Mouse (Mus musculus) neural tube, embryonic 14.5 days (tissue): ENCODE data around the gene Rab33b. TPM values are rescaled to one million over a fixed set of nuclear protein-coding genes. Genes with fewer than 3 reads are reported as not detected.

Source experiments
- ATAC-seq: fragments of 200-750 bp; cut with Nextera tagmentation; 2 replicates; pipeline ENCODE4 v1.8.0; 2017; ENCODE audit warnings: low read depth, mild to moderate bottlenecking, moderate TSS enrichment, moderate library complexity
- H3K27ac ChIP-seq: fragments of 300-500 bp; sonication (generic); 2 replicates; pipeline ENCODE4 v1.5.1; 2014; ENCODE audit warnings: low read depth, mild to moderate bottlenecking, control low read depth, low read length, moderate library complexity, mixed read lengths
- H3K27me3 ChIP-seq: fragments of 300-500 bp; sonication (generic); 2 replicates; pipeline ENCODE4 v1.6.1; 2014; ENCODE audit warnings: low read length; ENCODE audit not compliant: control insufficient read depth, insufficient read depth
- H3K36me3 ChIP-seq: fragments of 300-500 bp; sonication (generic); 2 replicates; pipeline ENCODE4 v1.6.1; 2014; ENCODE audit warnings: low read length, mixed read lengths; ENCODE audit not compliant: control insufficient read depth, insufficient read depth
- H3K4me1 ChIP-seq: fragments of 300-500 bp; sonication (generic); 2 replicates; pipeline ENCODE4 v1.6.1; 2014; ENCODE audit warnings: low read length; ENCODE audit not compliant: control insufficient read depth, insufficient read depth
- H3K4me2 ChIP-seq: fragments of 300-500 bp; sonication (generic); 2 replicates; pipeline ENCODE4 v1.6.1; 2014; ENCODE audit warnings: mild to moderate bottlenecking, low read depth, low read length, control low read depth
- H3K4me3 ChIP-seq: fragments of 300-500 bp; sonication (generic); 2 replicates; pipeline ENCODE4 v1.5.1; 2014; ENCODE audit warnings: low read depth, low read length, control low read depth, mixed read lengths
- H3K9ac ChIP-seq: fragments of 300-500 bp; sonication (generic); replicated peaks from 2 replicates; pipeline ENCODE4 v1.6.1; 2014; ENCODE audit warnings: low read depth, mild to moderate bottlenecking, control low read depth, low read length, mixed read lengths
- H3K9me3 ChIP-seq: fragments of 300-500 bp; sonication (generic); 2 replicates; pipeline ENCODE4 v1.6.1; 2016; ENCODE audit warnings: low read length; ENCODE audit not compliant: control insufficient read depth
- WGBS: fragments of 180-500 bp; shearing (Covaris S2); extraction: QIAGEN DNeasy Blood & Tissue Kit; methylation state at CpG from one replicate; pipeline ENCODE4 v1.1.7; 2014; 5-methylcytosine and 5-hydroxymethylcytosine counted together
- polyA plus RNA-seq: library from polyadenylated mRNA; unstranded; fragments of >200 nt; fragmentation: Nextera tagmentation; extraction: Ambion mirVana; gene quantifications from 2 replicates; pipeline ENCODE4 v1.2.1, GENCODE M21; 2014

Gene Rab33b
- polyA plus RNA-seq, 1 experiment from 2014 or later: 24.5 TPM

- Histone ChIP-seq H3K4me2 (peak overlapping the region; percentile 64), H3K9me3 (no peaks in the 10 kb centered on the region), H3K4me1 (peaks cover 18% of the 10 kb centered on the region; the same call in 1 of the 2 replicates), H3K9ac (peak overlapping the region; percentile 81), H3K4me3 (peak overlapping the region; percentile 76), H3K27ac (peak overlapping the region; percentile 91), H3K27me3 (no peaks in the 10 kb centered on the region), H3K36me3 (no peaks in the 10 kb centered on the region)
- WGBS: under 1% methylated on average over 33 of the region's 33 CpGs
- peak; percentile 50; the same call in 1 of the 2 replicates for ATAC-seq
Observed at GRCm38 (mm10) chr3:51484370-51484769, 650 bp downstream of the Rab33b start.

- 77% methylated on average over 4 of the region's 4 CpGs for WGBS
- Histone ChIP-seq H3K4me2 (peak overlapping the region; percentile 64), H3K4me3 (peak overlapping the region; percentile 76; the same call in 1 of the 2 replicates)
Observed at GRCm38 (mm10) chr3:51485347-51485746, 1.6 kb downstream of the Rab33b start.

GRCm38 (mm10) chr3:51486491-51487195, 2.9 kb downstream of the Rab33b start:
- Histone ChIP-seq H3K27me3 (no peaks in the 10 kb centered on the region), H3K4me2 (no peak overlapping the region), H3K4me3 (no peak overlapping the region), H3K9ac (no peak overlapping the region), H3K9me3 (no peaks in the 10 kb centered on the region), H3K27ac (no peak overlapping the region), H3K36me3 (no peaks in the 10 kb centered on the region), H3K4me1 (peaks cover 18% of the 10 kb centered on the region; the same call in 1 of the 2 replicates)
- ATAC-seq: no peak
- 91% methylated on average over 4 of the region's 4 CpGs for WGBS

More at GRCm38 (mm10) chr3:51485347-51485746, 1.6 kb downstream of the Rab33b start:
- Histone ChIP-seq H3K27ac (no peak overlapping the region), H3K27me3 (no peaks in the 10 kb centered on the region), H3K36me3 (no peaks in the 10 kb centered on the region), H3K9ac (no peak overlapping the region), H3K4me1 (peaks cover 18% of the 10 kb centered on the region; the same call in 1 of the 2 replicates), H3K9me3 (no peaks in the 10 kb centered on the region)
- no peak for ATAC-seq

- WGBS: 73% methylated on average over 7 of the region's 7 CpGs
- Histone ChIP-seq H3K9ac (no peak overlapping the region), H3K27ac (no peak overlapping the region), H3K4me3 (no peak overlapping the region), H3K9me3 (no peaks in the 10 kb centered on the region), H3K27me3 (no peaks in the 10 kb centered on the region), H3K36me3 (peaks cover 14% of the 10 kb centered on the region; the same call in 1 of the 2 replicates), H3K4me1 (peaks cover 8% of the 10 kb centered on the region; the same call in 1 of the 2 replicates), H3K4me2 (no peak overlapping the region)
- peak; percentile 15; the same call in 1 of the 2 replicates for ATAC-seq
Observed at GRCm38 (mm10) chr3:51490088-51490753, 6.5 kb downstream of the Rab33b start.

- ATAC-seq: no peak
- Histone ChIP-seq H3K9ac (no peak overlapping the region), H3K36me3 (peaks cover 14% of the 10 kb centered on the region; the same call in 1 of the 2 replicates), H3K9me3 (no peaks in the 10 kb centered on the region), H3K4me3 (no peak overlapping the region), H3K27ac (no peak overlapping the region), H3K4me1 (no peaks in the 10 kb centered on the region), H3K4me2 (no peak overlapping the region), H3K27me3 (no peaks in the 10 kb centered on the region)
- 92% methylated on average over 13 of the region's 13 CpGs for WGBS
Observed at GRCm38 (mm10) chr3:51493272-51493838, 9.6 kb downstream of the Rab33b start.

- no peaks in the 10 kb centered on the region for H3K9me3 ChIP-seq
- no peak overlapping the region for H3K4me2 ChIP-seq
- H3K4me3 ChIP-seq: no peak overlapping the region
- no peak overlapping the region for H3K27ac ChIP-seq
- no peak for ATAC-seq
- H3K36me3 ChIP-seq: peaks cover 14% of the 10 kb centered on the region; the same call in 1 of the 2 replicates
- 91% methylated on average over 2 of the region's 2 CpGs for WGBS
- no peaks in the 10 kb centered on the region for H3K27me3 ChIP-seq
- no peaks in the 10 kb centered on the region for H3K4me1 ChIP-seq
- no peak overlapping the region for H3K9ac ChIP-seq
Observed at GRCm38 (mm10) chr3:51494466-51494865, 10.7 kb downstream of the Rab33b start.

- H3K9ac ChIP-seq: no peak overlapping the region
- no peak overlapping the region for H3K4me3 ChIP-seq
- no peaks in the 10 kb centered on the region for H3K4me1 ChIP-seq
- 92% methylated on average over 9 of the region's 9 CpGs for WGBS
- H3K27me3 ChIP-seq: no peaks in the 10 kb centered on the region
- no peak for ATAC-seq
- no peaks in the 10 kb centered on the region for H3K9me3 ChIP-seq
- peaks cover 14% of the 10 kb centered on the region; the same call in 1 of the 2 replicates for H3K36me3 ChIP-seq
- no peak overlapping the region for H3K4me2 ChIP-seq
- no peak overlapping the region for H3K27ac ChIP-seq
Observed at GRCm38 (mm10) chr3:51495646-51496045, 11.9 kb downstream of the Rab33b start.

- Histone ChIP-seq H3K4me2 (no peak overlapping the region), H3K4me3 (no peak overlapping the region), H3K36me3 (peaks cover 14% of the 10 kb centered on the region; the same call in 1 of the 2 replicates), H3K27ac (no peak overlapping the region), H3K9ac (no peak overlapping the region), H3K27me3 (no peaks in the 10 kb centered on the region), H3K4me1 (no peaks in the 10 kb centered on the region), H3K9me3 (no peaks in the 10 kb centered on the region)
- WGBS: 97% methylated on average over 1 of the region's 1 CpGs
- no peak for ATAC-seq
Observed at GRCm38 (mm10) chr3:51497978-51498377, 14.3 kb downstream of the Rab33b start.
